Mouse (Mus musculus): ENCODE data around the gene Taf10. TPM values are rescaled to one million over a fixed set of nuclear protein-coding genes. Genes with fewer than 3 reads are reported as not detected.

Gene Taf10
- total RNA-seq, 1 experiment = 173 TPM

GRCm38 (mm10) chr7:105773041-105773440, 28.9 kb upstream of the Taf10 start:
- in situ Hi-C loops (cut with MboI; ENCODE audit: low sequenced_read_pairs in 2 of 2, unreplicated experiment in 2 of 2) = no loop called here
- Histone ChIP-seq H3K9ac (ENCODE audit: insufficient read depth, low read depth, low read length, poor library complexity, severe bottlenecking) (no peak overlapping the region), H3K4me3 (ENCODE audit: insufficient read depth in 1 of 2, low read depth in 1 of 2, low read length in 2 of 2, poor library complexity in 1 of 2, severe bottlenecking in 1 of 2) (no peak overlapping the region), H3K27ac (ENCODE audit: insufficient read depth, low read depth, low read length, poor library complexity, severe bottlenecking) (no peak overlapping the region), H3K9me3 (ENCODE audit: control insufficient read depth, insufficient read depth, low read depth, low read length) (no peaks in the 10 kb centered on the region), H3K4me1 (ENCODE audit: control insufficient read depth in 2 of 2, insufficient read depth in 2 of 2, low read length in 2 of 2, poor library complexity in 1 of 2) (no peaks in the 10 kb centered on the region), H3K36me3 (ENCODE audit: control insufficient read depth, insufficient read depth, low read length, poor library complexity, severe bottlenecking) (no peaks in the 10 kb centered on the region)
- DNase-seq (ENCODE audit: low read depth, low spot score) = no peak
- TF ChIP-seq CHD2 (IDR thresholded peaks at IDR 0.05; ENCODE audit: low read depth, low read length) (no peak), ZNF384 (IDR thresholded peaks at IDR 0.05; ENCODE audit: low read depth, low read length) (no peak), HCFC1 (IDR thresholded peaks at IDR 0.05; ENCODE audit: borderline replicate concordance, insufficient read depth, low read length) (no peak), MAFK (IDR thresholded peaks at IDR 0.05; ENCODE audit: insufficient read depth, low read depth, low read length) (no peak), ZC3H11A (IDR thresholded peaks at IDR 0.05; ENCODE audit: borderline replicate concordance, low read depth, low read length) (no peak)

DNA sequence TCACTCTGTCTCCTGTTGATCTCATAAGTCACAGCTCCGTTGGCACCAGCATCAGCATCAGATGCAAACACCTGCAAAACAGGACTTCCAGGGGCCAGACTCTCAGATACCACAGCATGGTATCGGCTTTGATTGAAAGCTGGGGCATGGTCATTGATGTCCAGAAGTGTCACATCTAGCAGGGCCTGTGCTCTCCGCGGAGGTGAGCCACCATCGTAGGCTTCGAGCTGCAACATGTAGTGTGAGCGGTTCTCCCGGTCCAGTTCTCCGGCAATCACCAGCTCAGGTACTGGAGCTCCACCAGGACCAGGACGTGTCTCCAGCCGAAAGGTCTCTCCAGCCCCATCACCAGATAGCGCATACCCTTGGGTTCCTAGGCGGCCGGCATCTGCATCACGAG, 28.2 kb upstream of the Taf10 start:
- Histone ChIP-seq H3K27ac (ENCODE audit: insufficient read depth, low read depth, low read length, poor library complexity, severe bottlenecking) (no peak overlapping the region), H3K36me3 (ENCODE audit: control insufficient read depth, insufficient read depth, low read length, poor library complexity, severe bottlenecking) (no peaks in the 10 kb centered on the region), H3K9ac (ENCODE audit: insufficient read depth, low read depth, low read length, poor library complexity, severe bottlenecking) (no peak overlapping the region), H3K4me1 (ENCODE audit: control insufficient read depth in 2 of 2, insufficient read depth in 2 of 2, low read length in 2 of 2, poor library complexity in 1 of 2) (no peaks in the 10 kb centered on the region), H3K9me3 (ENCODE audit: control insufficient read depth, insufficient read depth, low read depth, low read length) (no peaks in the 10 kb centered on the region), H3K4me3 (ENCODE audit: insufficient read depth in 1 of 2, low read depth in 1 of 2, low read length in 2 of 2, poor library complexity in 1 of 2, severe bottlenecking in 1 of 2) (no peak overlapping the region)
- TF ChIP-seq CHD2 (IDR thresholded peaks at IDR 0.05; ENCODE audit: low read depth, low read length) (no peak), ZNF384 (IDR thresholded peaks at IDR 0.05; ENCODE audit: low read depth, low read length) (no peak), ZC3H11A (IDR thresholded peaks at IDR 0.05; ENCODE audit: borderline replicate concordance, low read depth, low read length) (no peak), HCFC1 (IDR thresholded peaks at IDR 0.05; ENCODE audit: borderline replicate concordance, insufficient read depth, low read length) (no peak), MAFK (IDR thresholded peaks at IDR 0.05; ENCODE audit: insufficient read depth, low read depth, low read length) (no peak)
- no peak for DNase-seq (ENCODE audit: low read depth, low spot score)
- in situ Hi-C loops (cut with MboI; ENCODE audit: low sequenced_read_pairs in 2 of 2, unreplicated experiment in 2 of 2) = no loop called here

DNA sequence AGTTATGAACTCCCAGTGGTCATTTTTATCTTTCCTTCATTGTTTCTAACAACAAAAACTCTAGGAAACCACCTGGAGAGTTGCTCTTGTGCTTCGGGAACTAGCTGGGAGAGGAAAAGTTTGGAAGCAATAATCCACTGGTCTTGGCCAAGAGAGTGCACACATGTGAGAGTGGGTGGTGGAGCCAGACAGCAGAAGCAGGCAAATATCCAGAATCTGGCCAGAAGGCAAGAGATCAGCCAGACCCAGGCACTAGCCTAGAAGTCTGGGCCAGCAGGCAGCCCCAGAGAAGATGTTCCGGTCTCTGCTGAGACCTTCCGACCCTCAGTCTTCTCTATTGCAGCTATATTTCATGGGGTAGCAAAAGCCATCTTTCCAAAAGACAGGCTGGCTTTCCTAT, 25.8 kb upstream of the Taf10 start:
- TF ChIP-seq MAFK (IDR thresholded peaks at IDR 0.05; ENCODE audit: insufficient read depth, low read depth, low read length) = no peak
- TF ChIP-seq ZC3H11A (IDR thresholded peaks at IDR 0.05; ENCODE audit: borderline replicate concordance, low read depth, low read length) = no peak
- no peak for TF ChIP-seq ZNF384 (IDR thresholded peaks at IDR 0.05; ENCODE audit: low read depth, low read length)
- no peak for TF ChIP-seq CHD2 (IDR thresholded peaks at IDR 0.05; ENCODE audit: low read depth, low read length)
- TF ChIP-seq HCFC1 (IDR thresholded peaks at IDR 0.05; ENCODE audit: borderline replicate concordance, insufficient read depth, low read length) = no peak
- Histone ChIP-seq H3K27ac (ENCODE audit: insufficient read depth, low read depth, low read length, poor library complexity, severe bottlenecking) (no peak overlapping the region), H3K9ac (ENCODE audit: insufficient read depth, low read depth, low read length, poor library complexity, severe bottlenecking) (no peak overlapping the region), H3K36me3 (ENCODE audit: control insufficient read depth, insufficient read depth, low read length, poor library complexity, severe bottlenecking) (no peaks in the 10 kb centered on the region), H3K4me3 (ENCODE audit: insufficient read depth in 1 of 2, low read depth in 1 of 2, low read length in 2 of 2, poor library complexity in 1 of 2, severe bottlenecking in 1 of 2) (no peak overlapping the region), H3K9me3 (ENCODE audit: control insufficient read depth, insufficient read depth, low read depth, low read length) (no peaks in the 10 kb centered on the region), H3K4me1 (ENCODE audit: control insufficient read depth in 2 of 2, insufficient read depth in 2 of 2, low read length in 2 of 2, poor library complexity in 1 of 2) (no peaks in the 10 kb centered on the region)
- in situ Hi-C loops (cut with MboI; ENCODE audit: low sequenced_read_pairs in 2 of 2, unreplicated experiment in 2 of 2) = no loop called here
- no peak for DNase-seq (ENCODE audit: low read depth, low spot score)

DNA sequence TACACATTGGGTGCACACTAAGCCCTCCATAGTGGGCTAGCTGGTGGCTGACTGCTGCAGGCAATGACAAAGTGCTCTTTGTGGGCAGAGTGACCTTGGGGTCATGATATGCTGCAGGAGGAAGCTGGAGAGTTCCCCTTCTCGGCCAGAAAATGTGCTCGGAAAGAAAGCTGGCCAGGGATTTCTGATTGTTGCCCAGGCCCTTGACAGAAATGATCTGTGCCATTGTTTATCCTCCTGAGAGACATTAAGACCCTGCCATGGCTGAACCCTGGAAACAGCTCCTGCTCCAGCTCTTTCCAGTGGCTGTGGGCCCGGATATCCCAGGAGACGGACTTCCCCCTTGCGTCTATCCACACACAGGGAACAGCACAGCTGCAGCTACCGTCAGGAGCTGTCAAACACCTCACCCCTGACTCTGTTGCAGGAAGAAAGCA, 23.6 kb upstream of the Taf10 start:
- no peak for TF ChIP-seq CHD2 (IDR thresholded peaks at IDR 0.05; ENCODE audit: low read depth, low read length)
- no peak for TF ChIP-seq HCFC1 (IDR thresholded peaks at IDR 0.05; ENCODE audit: borderline replicate concordance, insufficient read depth, low read length)
- in situ Hi-C loops (cut with MboI; ENCODE audit: low sequenced_read_pairs in 2 of 2, unreplicated experiment in 2 of 2) = no loop called here
- no peak overlapping the region for H3K27ac ChIP-seq (ENCODE audit: insufficient read depth, low read depth, low read length, poor library complexity, severe bottlenecking)
- no peak for DNase-seq (ENCODE audit: low read depth, low spot score)
- H3K4me3 ChIP-seq (ENCODE audit: insufficient read depth in 1 of 2, low read depth in 1 of 2, low read length in 2 of 2, poor library complexity in 1 of 2, severe bottlenecking in 1 of 2) = no peak overlapping the region
- H3K36me3 ChIP-seq (ENCODE audit: control insufficient read depth, insufficient read depth, low read length, poor library complexity, severe bottlenecking) = no peaks in the 10 kb centered on the region
- no peaks in the 10 kb centered on the region for H3K4me1 ChIP-seq (ENCODE audit: control insufficient read depth in 2 of 2, insufficient read depth in 2 of 2, low read length in 2 of 2, poor library complexity in 1 of 2)
- no peak overlapping the region for H3K9ac ChIP-seq (ENCODE audit: insufficient read depth, low read depth, low read length, poor library complexity, severe bottlenecking)
- no peaks in the 10 kb centered on the region for H3K9me3 ChIP-seq (ENCODE audit: control insufficient read depth, insufficient read depth, low read depth, low read length)

- Histone ChIP-seq H3K4me3 (ENCODE audit: insufficient read depth in 1 of 2, low read depth in 1 of 2, low read length in 2 of 2, poor library complexity in 1 of 2, severe bottlenecking in 1 of 2) (no peak overlapping the region), H3K27ac (ENCODE audit: insufficient read depth, low read depth, low read length, poor library complexity, severe bottlenecking) (no peak overlapping the region), H3K36me3 (ENCODE audit: control insufficient read depth, insufficient read depth, low read length, poor library complexity, severe bottlenecking) (no peaks in the 10 kb centered on the region), H3K4me1 (ENCODE audit: control insufficient read depth in 2 of 2, insufficient read depth in 2 of 2, low read length in 2 of 2, poor library complexity in 1 of 2) (no peaks in the 10 kb centered on the region), H3K9ac (ENCODE audit: insufficient read depth, low read depth, low read length, poor library complexity, severe bottlenecking) (no peak overlapping the region), H3K9me3 (ENCODE audit: control insufficient read depth, insufficient read depth, low read depth, low read length) (no peaks in the 10 kb centered on the region)
- in situ Hi-C loops (cut with MboI; ENCODE audit: low sequenced_read_pairs in 2 of 2, unreplicated experiment in 2 of 2) = no loop called here
- TF ChIP-seq ZC3H11A (IDR thresholded peaks at IDR 0.05; ENCODE audit: borderline replicate concordance, low read depth, low read length) = no peak
- TF ChIP-seq HCFC1 (IDR thresholded peaks at IDR 0.05; ENCODE audit: borderline replicate concordance, insufficient read depth, low read length) = no peak
- no peak for TF ChIP-seq ZNF384 (IDR thresholded peaks at IDR 0.05; ENCODE audit: low read depth, low read length)
- no peak for TF ChIP-seq CHD2 (IDR thresholded peaks at IDR 0.05; ENCODE audit: low read depth, low read length)
- no peak for TF ChIP-seq MAFK (IDR thresholded peaks at IDR 0.05; ENCODE audit: insufficient read depth, low read depth, low read length)
- DNase-seq (ENCODE audit: low read depth, low spot score) = no peak
Observed at GRCm38 (mm10) chr7:105764331-105764730, 20.2 kb upstream of the Taf10 start.

All from ES-E14 (cell line).